Mouse (Mus musculus) cerebellum, postnatal 4 days (tissue): ENCODE measurements around the gene Olfr1453.
"Not testable (repeated sequence)": the region's sequence is repeated elsewhere in the genome, so short reads cannot be mapped to it uniquely, and the experiment has no call there.

ENCODE experiments used
- DNase-seq, 2 experiments: peaks; one replicate each; pipeline ENCODE4 v3.0.0; 2022; ENCODE audit warnings: low spot score in 2 of 2, mixed read lengths in 1 of 2

The Olfr1453 gene

DNA sequence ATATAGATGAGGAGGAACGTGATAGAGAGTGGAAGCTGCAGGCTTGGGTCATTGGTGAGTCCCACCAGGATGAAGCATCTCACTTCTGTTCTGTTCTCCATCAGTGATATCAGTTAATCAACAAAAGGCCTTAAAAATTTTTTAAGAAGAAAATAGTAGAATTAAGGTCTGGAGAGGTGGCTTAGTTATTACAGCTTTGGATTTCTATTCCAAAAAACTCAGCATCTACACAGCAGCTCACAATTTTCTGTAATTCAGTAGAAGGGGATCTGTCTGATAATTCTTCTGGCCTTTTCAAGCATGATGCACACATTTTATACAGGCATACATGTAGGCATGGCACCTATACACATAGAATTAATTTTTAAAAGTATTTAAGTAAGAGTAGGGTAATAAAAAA lies at the start of gene Olfr1453:
TSS of gene Olfr1453 (minus strand) at position 101 of the 400 bp plus-strand sequence.
- no peak for DNase-seq

DNA sequence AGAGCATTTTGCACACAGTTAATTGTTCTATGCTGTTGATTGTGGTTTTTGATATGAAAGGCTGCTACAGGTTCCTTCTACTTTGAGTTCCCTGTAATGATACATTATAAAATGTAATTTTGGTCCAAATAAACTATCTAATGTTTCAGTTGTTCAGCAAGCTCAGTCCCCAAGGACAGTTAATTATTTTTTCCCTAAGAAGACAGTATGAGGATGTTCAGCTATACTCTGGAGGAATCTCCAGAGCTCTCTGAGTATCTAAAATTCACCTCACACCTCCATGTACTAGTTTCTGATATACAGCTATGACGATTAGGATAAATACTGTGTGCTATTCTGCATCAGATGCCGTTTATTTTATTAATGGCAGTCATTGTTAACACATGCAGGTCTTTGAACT lies 32.2 kb upstream of the Olfr1453 start, which contains the start of gene Olfr1454:
TSS of gene Olfr1454 (plus strand) at position 301 of the 400 bp plus-strand sequence.
- no peak for DNase-seq

DNA sequence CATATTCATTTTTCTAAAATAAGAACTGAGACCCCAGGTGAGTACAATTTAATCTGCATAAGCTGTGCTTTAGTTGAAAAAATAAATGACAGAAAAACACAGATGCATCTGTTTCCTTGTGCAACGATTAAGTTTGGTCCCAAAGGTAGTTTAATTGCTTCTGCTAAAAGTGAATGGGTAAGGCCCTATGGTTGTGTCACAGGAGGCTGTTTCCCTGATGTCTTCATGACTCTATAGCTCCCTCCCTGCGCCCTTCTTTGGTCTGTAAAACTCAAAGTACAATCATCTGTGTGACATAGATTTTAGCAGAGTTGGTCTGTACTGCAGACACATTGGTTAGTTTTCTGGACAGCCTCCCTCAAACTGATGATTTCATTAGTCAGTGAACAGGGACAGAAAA lies 33.4 kb downstream of the Olfr1453 start, which contains the start of gene Olfr1451:
TSS of gene Olfr1451 (plus strand) at position 301 of the 400 bp plus-strand sequence.
- DNase-seq, result no peak

DNA sequence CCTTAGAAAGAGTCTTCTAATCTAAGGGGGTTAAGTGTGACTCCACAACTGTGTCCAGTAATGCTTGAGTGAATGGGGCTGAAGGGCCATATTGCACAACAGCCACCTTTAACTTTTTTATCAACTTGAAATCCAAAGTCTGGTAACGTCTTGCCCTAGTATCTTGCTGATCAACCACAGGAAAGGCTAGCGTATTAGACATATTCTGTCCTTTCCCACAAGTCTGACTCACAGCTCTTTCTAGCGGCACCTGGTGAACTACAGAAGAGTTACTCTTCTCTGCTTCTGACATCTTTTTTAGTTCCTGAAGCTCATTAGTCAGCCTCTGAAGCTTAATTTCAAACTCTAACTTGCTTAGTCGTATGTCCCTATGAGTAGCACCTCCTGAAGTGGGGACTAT lies 35.8 kb downstream of the Olfr1453 start:
- DNase-seq, result not testable (repeated sequence)
